Comparison of ENCODE assay signal across 21 mouse cellular contexts in the genomic region with DNA sequence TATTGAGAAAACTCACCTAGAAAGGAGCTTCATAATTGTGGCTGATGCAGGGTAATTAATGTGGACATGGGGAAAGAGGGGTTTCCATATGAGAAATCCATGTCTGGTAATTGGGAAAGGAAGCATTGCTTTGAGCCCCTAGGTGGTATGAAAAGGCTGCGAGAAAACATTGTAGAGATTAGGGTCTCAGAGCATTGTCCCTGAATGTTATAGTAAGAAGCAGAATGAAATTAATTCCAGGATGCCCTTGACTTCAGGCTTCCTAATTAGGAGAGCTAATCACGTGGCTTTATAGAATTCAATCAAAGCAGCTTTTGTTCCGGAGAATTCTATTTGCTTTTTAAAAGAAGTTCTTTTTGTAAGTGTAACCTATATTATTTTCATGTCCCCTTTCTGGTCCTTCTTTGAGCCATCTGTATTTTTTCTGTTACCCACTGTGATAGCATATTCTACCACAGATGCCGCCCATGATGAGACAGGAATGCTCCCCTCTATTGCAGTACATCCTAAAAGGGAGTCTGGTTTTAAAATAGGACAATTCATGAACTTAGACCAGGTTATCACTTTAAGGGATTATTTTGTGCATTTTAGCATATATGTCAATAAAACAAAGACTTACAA.
DNase-seq lines count a peak whose midpoint lies in the region; ATAC-seq and TF ChIP-seq lines count a peak whose summit lies in the region.
"Had no signal": no experiment of that assay in that cellular context is flagged by ENCODE, and none has a peak within 500 bp of the region (broad histone marks: within the 10 kb centered on the region; RNA-seq: fewer than 3 reads in every experiment).

No protein-coding gene starts in this region.

- H3K36me3 ChIP-seq in forebrain, embryonic 11.5 days (ENCODE audit: control insufficient read depth, insufficient read depth, low read length): no peaks in the 10 kb centered on the region
- no peaks in the 10 kb centered on the region for H3K36me3 ChIP-seq in forebrain, embryonic 14.5 days (ENCODE audit: control insufficient read depth, insufficient read depth, low read length)
- no peaks in the 10 kb centered on the region for H3K36me3 ChIP-seq in midbrain, embryonic 13.5 days
- H3K36me3 ChIP-seq: embryonic facial prominence, embryonic 12.5 days; G1E; heart, embryonic 13.5 days had no signal

- WGBS in forebrain, embryonic 11.5 days: 32% methylated on average over 4 of the region's 4 CpGs
- WGBS in forebrain, embryonic 14.5 days: 7% methylated on average over 4 of the region's 4 CpGs
- 48% methylated on average over 4 of the region's 4 CpGs for WGBS in midbrain, embryonic 13.5 days

- no peaks in the 10 kb centered on the region; the same call in 1 of the 2 replicates for H3K4me1 ChIP-seq in forebrain, embryonic 11.5 days (replicated peaks; ENCODE audit: control insufficient read depth, insufficient read depth, low read length)
- H3K4me1 ChIP-seq in forebrain, embryonic 14.5 days (ENCODE audit: control insufficient read depth, insufficient read depth, low read length): peaks cover 5% of the 10 kb centered on the region; the same call in 1 of the 2 replicates
- peaks cover 24% of the 10 kb centered on the region for H3K4me1 ChIP-seq in midbrain, embryonic 13.5 days (replicated peaks)
- H3K4me1 ChIP-seq: embryonic facial prominence, embryonic 12.5 days had no signal

- H3K9ac ChIP-seq in forebrain, embryonic 11.5 days (ENCODE audit: low read length): no peak overlapping the region
- no peak overlapping the region for H3K9ac ChIP-seq in forebrain, embryonic 14.5 days (ENCODE audit: low read length)
- H3K9ac ChIP-seq in midbrain, embryonic 13.5 days (replicated peaks): no peak overlapping the region
- H3K9ac ChIP-seq: embryonic facial prominence, embryonic 12.5 days; forebrain, postnatal 0 days; heart, embryonic 13.5 days had no signal

- no peak for DNase-seq in cerebellum, postnatal 36 days
- DNase-seq in forebrain, embryonic 11.5 days (ENCODE audit: low spot score): no peak
- DNase-seq in forebrain, embryonic 14.5 days (ENCODE audit: low spot score): no peak
- DNase-seq in layer of hippocampus, adult 2 months (ENCODE audit: low spot score in 2 of 2): no peak
- no peak for DNase-seq in layer of hippocampus, adult 9-11 months
- DNase-seq: adrenal gland, adult 8-10 months; adrenal gland, postnatal 36 days; B cell, adult 2 months; forebrain, postnatal 0 days; gastrocnemius, adult 2 months; gastrocnemius, postnatal 25 days; heart, postnatal 36 days; kidney, adult 11 months; kidney, adult 9 months had no signal

- H3K27ac ChIP-seq in forebrain, embryonic 11.5 days (ENCODE audit: low read depth, low read length): no peak overlapping the region
- H3K27ac ChIP-seq in forebrain, embryonic 14.5 days (ENCODE audit: low read depth, low read length): no peak overlapping the region
- peak overlapping the region; percentile 15; the same call in 1 of the 2 replicates for H3K27ac ChIP-seq in layer of hippocampus, adult 2 months
- no peak overlapping the region; the same call in 1 of the 2 replicates for H3K27ac ChIP-seq in midbrain, embryonic 13.5 days
- H3K27ac ChIP-seq: embryonic facial prominence, embryonic 12.5 days; gastrocnemius, adult 2 months; heart, embryonic 13.5 days; hindbrain, postnatal 0 days had no signal

- no peak overlapping the region for H3K4me2 ChIP-seq in forebrain, embryonic 11.5 days (ENCODE audit: low read depth, low read length, severe bottlenecking)
- no peak overlapping the region for H3K4me2 ChIP-seq in forebrain, embryonic 14.5 days (ENCODE audit: low read length)
- H3K4me2 ChIP-seq in midbrain, embryonic 13.5 days (replicated peaks): no peak overlapping the region
- H3K4me2 ChIP-seq: embryonic facial prominence, embryonic 12.5 days; heart, embryonic 13.5 days had no signal

- ATAC-seq in cerebellum, adult (ENCODE audit: insufficient number of reproducible peaks, low FRiP score, low TSS enrichment): 0 out of 2 replicates have a peak, but pooled peaks have one; percentile 42
- peak; percentile 80; the same call in 1 of the 2 replicates for ATAC-seq in forebrain, embryonic 11.5 days (replicated peaks; ENCODE audit: low FRiP score)
- ATAC-seq in forebrain, embryonic 14.5 days: no peak
- no peak for ATAC-seq in midbrain, embryonic 13.5 days
- ATAC-seq: CD4-positive, CD25-positive, alpha-beta regulatory T cell, adult 4 months; forebrain, postnatal 0 days; hindbrain, postnatal 0 days had no signal

- peaks cover 46% of the 10 kb centered on the region for H3K27me3 ChIP-seq in forebrain, embryonic 11.5 days (ENCODE audit: control insufficient read depth, insufficient read depth, low read length)
- H3K27me3 ChIP-seq in forebrain, embryonic 14.5 days (replicated peaks; ENCODE audit: control insufficient read depth, insufficient read depth, low read length): peaks cover 30% of the 10 kb centered on the region
- H3K27me3 ChIP-seq in midbrain, embryonic 13.5 days: peaks cover 52% of the 10 kb centered on the region
- H3K27me3 ChIP-seq: embryonic facial prominence, embryonic 12.5 days; heart, embryonic 13.5 days had no signal

- no peak overlapping the region for H3K4me3 ChIP-seq in forebrain, embryonic 11.5 days (ENCODE audit: low read depth, low read length)
- H3K4me3 ChIP-seq in forebrain, embryonic 14.5 days (ENCODE audit: low read depth, low read length): no peak overlapping the region
- H3K4me3 ChIP-seq in layer of hippocampus, adult 2 months: no peak overlapping the region
- H3K4me3 ChIP-seq in midbrain, embryonic 13.5 days (replicated peaks): no peak overlapping the region
- H3K4me3 ChIP-seq: embryonic facial prominence, embryonic 12.5 days; gastrocnemius, adult 2 months; heart, embryonic 13.5 days had no signal

- TF ChIP-seq CTCF in layer of hippocampus, adult 2 months (conservative IDR thresholded peaks at IDR 0.05): no peak

- no peaks in the 10 kb centered on the region for H3K9me3 ChIP-seq in forebrain, embryonic 11.5 days (ENCODE audit: control insufficient read depth, low read length)
- H3K9me3 ChIP-seq in forebrain, embryonic 14.5 days (replicated peaks; ENCODE audit: control insufficient read depth, low read length): no peaks in the 10 kb centered on the region
- H3K9me3 ChIP-seq in midbrain, embryonic 13.5 days: no peaks in the 10 kb centered on the region
- H3K9me3 ChIP-seq: embryonic facial prominence, embryonic 12.5 days; G1E; heart, embryonic 13.5 days had no signal

Comparison
In these comparisons a context has a peak if more than half of its experiments do, and no peak if none do; other contexts are left out.
1. ATAC-seq: peak in cerebellum, adult (single experiment) and forebrain, embryonic 11.5 days (single experiment); none in forebrain, embryonic 14.5 days (single experiment) and midbrain, embryonic 13.5 days (single experiment).